Mouse (Mus musculus): ENCODE data around the gene 4930503B20Rik.

Gene 4930503B20Rik

GRCm38 (mm10) chr3:146598411-146598810 is 52.7 kb downstream of the 4930503B20Rik start:
- peak; percentile 44 to 59 for DNase-seq (ENCODE audit: low spot score in 2 of 2)

GRCm38 (mm10) chr3:146596864-146597263 is 54.3 kb downstream of the 4930503B20Rik start:
- DNase-seq (ENCODE audit: low spot score in 2 of 2), result no peak

GRCm38 (mm10) chr3:146596387-146596786 is 54.7 kb downstream of the 4930503B20Rik start:
- no peak for DNase-seq (ENCODE audit: low spot score in 2 of 2)

GRCm38 (mm10) chr3:146595440-146595839 is 55.7 kb downstream of the 4930503B20Rik start:
- no peak for DNase-seq (ENCODE audit: low spot score in 2 of 2)
